Mouse (Mus musculus): ENCODE results near the gene Cpxm2. TPM values are rescaled to one million over a fixed set of nuclear protein-coding genes. Genes with fewer than 3 reads are reported as not detected.

Gene Cpxm2
- total RNA-seq, 2 experiments from 2014 or later, result 5.2 to 17.2 TPM

DNA sequence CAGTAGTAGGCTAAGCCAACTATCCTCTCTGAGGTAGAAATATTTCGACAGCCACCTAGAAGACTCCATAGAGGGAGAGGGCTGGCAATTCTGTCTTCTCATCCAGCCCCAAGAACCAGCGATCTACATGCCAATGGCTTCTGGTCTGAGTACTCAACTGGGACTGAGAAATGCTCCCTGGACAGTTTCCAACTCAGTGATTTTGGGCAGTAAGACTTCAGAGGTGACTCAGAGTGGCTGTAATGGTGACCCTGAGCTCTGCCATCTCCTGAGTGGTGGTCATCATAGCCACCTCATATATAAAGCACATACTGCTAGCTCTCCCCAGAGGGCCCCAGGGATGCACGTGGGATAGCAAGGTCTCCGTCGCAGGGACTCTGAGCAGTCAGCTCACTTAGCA, 87.0 kb downstream of the Cpxm2 start:
- no peak overlapping the region for H3K27ac ChIP-seq
- no peak for DNase-seq
- TF ChIP-seq CTCF (IDR thresholded peaks at IDR 0.05), result no peak
- intact Hi-C loops (cut with DNase I), result no loop called here
- H3K4me3 ChIP-seq, result no peak overlapping the region

DNA sequence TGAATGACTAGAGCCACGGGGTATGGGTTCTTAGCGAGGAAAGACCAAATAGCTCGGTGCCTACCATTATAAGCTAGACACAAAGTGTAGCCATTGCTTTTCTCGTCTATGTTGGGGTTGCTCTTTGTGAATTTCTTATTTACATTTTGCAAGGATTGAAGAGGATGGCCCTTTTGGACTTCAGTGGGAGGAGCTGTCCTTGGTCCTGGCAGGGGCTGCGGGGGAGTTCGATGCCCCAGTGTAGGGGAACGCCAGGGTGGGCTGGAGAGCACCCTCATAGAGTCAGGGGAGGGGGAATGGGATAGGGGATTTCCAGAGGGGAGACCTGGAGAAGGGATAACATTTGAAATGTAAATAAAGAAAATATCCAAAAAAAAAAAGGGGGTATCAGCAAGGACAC, 94.4 kb downstream of the Cpxm2 start:
- H3K4me3 ChIP-seq, result no peak overlapping the region
- TF ChIP-seq CTCF (IDR thresholded peaks at IDR 0.05), result no peak
- intact Hi-C loops (cut with DNase I), result no loop called here
- DNase-seq, result no peak
- H3K27ac ChIP-seq, result no peak overlapping the region

DNA sequence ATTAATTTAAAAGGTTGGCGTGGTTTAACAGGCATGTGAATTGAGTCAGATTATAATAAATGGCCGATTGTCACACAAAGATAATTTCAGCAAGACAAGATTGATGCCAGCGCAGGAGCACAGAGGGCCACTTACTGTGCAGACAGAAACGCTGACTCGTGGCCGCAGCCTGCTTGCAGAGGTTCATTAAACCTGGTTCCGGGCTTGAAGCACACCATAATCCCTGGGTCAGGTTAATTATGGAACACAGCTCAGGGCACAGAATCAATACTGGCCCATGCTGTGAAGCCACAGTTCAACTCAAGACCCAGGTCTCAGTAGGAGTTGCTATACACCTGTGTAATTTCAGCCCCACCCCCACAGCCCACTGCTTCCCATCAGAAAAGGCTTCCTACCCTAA, 98.0 kb downstream of the Cpxm2 start:
- Histone ChIP-seq H3K27ac (no peak overlapping the region), H3K4me3 (no peak overlapping the region)
- no peak for DNase-seq
- intact Hi-C loops (cut with DNase I), result no loop called here
- TF ChIP-seq CTCF (IDR thresholded peaks at IDR 0.05), result no peak

DNA sequence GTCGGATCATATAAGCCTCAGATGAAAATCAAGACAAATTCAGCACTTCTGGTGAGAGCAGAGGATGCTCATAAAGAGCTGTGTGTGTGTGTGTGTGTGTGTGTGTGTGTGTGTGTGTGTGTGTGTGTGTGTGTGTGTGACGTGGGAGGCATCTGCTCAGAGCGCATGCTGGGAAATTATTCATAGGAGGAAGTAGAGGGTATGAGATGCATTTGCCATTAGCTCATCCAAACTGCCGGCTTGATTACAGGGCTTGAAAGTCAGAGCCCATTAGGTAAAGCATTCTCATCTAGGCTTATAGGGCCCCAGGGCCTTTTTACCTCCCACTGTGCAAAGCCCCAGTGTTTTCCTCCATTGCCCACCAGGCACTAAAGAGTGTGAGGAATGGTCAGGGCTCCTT, 107.9 kb downstream of the Cpxm2 start:
- intact Hi-C loops (cut with DNase I), result no loop called here
- no peak for DNase-seq

DNA sequence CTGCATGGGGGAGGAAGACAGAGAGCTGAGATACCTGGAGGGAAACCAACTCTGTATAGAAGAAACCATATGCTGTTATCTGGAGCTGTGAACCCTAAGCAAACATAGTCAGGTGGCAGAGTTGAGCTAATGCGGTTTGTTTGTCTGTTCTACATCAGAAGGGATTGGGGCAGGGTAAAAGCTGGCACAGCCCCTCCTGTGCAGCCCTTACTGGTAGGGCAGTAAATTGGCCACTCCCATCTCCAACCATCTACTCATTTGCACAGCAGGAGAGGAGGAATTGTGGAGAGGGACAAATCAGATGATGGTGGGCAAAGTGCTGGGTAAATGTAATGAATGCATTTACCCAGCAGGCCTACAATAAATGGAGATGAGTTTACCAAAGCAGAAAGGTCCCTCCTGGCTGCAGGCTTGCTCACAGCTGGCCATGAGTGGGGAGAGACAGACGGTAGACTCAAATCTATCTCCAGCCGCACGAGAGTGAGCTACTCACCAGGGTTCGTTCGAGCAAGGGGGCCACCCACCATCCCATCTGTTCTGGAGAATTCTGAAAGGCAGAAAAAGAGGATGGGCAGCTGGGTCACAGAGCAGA, 122.5 kb downstream of the Cpxm2 start:
- no peak overlapping the region for H3K27ac ChIP-seq
- intact Hi-C loops (cut with DNase I), result no loop called here
- no peak for TF ChIP-seq CTCF (IDR thresholded peaks at IDR 0.05)
- no peak overlapping the region for H3K4me3 ChIP-seq
- DNase-seq, result no peak

More for the DNA sequence above, 107.9 kb downstream of the Cpxm2 start:
- no peak for TF ChIP-seq CTCF (IDR thresholded peaks at IDR 0.05)
- Histone ChIP-seq H3K4me3 (no peak overlapping the region), H3K27ac (no peak overlapping the region)

DNA sequence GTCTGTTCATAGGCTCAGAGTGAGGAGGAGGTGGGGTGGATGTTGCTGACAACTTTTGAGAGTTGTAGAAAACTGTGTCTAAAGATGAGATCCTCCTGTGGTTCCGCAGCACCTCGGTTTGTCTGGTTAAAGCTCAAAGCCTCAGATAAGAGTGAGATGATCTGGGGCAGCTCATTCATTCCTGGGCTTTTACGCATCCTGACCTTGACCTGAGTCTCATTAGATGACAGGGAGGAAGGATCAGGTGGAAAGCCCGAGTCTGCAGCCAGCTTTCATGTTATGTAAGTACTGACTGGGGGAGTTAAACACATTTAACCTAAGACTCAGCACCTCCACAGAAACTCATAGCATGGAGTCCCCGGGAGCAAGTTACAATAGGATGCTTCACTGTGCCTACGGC, 127.9 kb downstream of the Cpxm2 start:
- TF ChIP-seq CTCF (IDR thresholded peaks at IDR 0.05), result no peak
- no peak overlapping the region for H3K27ac ChIP-seq
- H3K4me3 ChIP-seq, result no peak overlapping the region
- intact Hi-C loops (cut with DNase I), result no loop called here
- DNase-seq, result no peak

DNA sequence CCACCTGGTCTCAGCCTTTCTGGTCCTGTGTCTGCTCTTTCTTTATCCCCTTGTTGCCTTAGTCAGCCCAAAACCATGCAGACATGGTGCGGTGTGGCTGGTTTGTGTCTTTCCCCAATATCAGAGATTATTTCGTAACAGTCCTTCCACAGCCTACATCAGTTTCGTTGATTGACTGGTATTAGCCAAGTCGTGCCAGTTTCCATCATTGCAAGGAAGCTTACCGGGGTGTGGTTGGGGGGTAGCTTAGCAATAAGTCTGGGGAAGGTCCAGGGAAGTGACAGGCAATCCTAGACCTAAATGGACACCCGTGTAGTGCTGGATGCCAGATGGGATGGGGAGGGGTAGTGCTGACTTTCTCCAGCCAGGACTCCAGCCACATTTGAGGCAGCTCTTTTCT, 128.9 kb downstream of the Cpxm2 start:
- intact Hi-C loops (cut with DNase I), result no loop called here
- Histone ChIP-seq H3K4me3 (no peak overlapping the region), H3K27ac (no peak overlapping the region)

DNA sequence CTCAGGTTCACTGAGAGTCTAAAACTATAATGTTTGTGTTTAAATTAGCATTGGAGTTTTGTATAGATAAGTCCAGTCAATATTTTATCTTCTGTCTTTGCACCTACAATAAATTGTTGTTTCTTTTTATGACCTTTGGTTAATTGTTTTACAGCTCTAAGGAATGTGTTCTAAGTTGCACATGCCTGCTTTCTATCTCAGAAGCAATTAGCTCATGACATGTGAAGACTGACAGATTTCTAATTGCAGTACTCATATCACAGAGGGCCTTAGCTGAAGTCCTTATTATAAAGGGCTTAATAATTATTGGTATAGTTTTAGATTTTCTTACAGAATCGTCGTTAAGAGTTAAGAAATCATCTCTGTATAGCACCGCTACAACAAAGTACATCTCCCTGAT, 138.6 kb downstream of the Cpxm2 start:
- no peak for DNase-seq
- intact Hi-C loops (cut with DNase I), result no loop called here
- Histone ChIP-seq H3K27ac (no peak overlapping the region), H3K4me3 (no peak overlapping the region)
- no peak for TF ChIP-seq CTCF (IDR thresholded peaks at IDR 0.05)

More for the DNA sequence above, 128.9 kb downstream of the Cpxm2 start:
- TF ChIP-seq CTCF (IDR thresholded peaks at IDR 0.05), result no peak
- no peak for DNase-seq

DNA sequence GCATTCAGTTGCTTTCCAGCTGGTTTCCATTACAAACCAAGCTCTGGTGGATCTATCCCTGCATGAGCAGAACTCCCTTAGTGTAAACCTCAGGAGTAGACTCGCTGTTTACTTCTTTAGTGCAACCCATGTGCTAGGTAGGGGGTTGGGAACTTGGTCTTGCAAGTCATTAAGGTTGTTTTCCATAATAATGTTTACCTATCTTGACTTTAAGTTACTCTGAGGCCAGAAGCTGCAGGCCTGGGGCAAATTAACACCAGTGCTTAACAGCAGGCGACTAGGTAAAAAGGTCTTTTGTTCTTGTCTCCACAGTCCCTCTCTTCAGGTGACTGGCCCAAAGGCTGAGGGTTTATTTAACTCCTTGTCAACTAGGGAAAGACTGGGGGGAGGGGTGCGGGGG, 139.3 kb downstream of the Cpxm2 start:
- intact Hi-C loops (cut with DNase I), result no loop called here
- no peak for TF ChIP-seq CTCF (IDR thresholded peaks at IDR 0.05)
- Histone ChIP-seq H3K4me3 (no peak overlapping the region), H3K27ac (no peak overlapping the region)
- DNase-seq, result no peak

DNA sequence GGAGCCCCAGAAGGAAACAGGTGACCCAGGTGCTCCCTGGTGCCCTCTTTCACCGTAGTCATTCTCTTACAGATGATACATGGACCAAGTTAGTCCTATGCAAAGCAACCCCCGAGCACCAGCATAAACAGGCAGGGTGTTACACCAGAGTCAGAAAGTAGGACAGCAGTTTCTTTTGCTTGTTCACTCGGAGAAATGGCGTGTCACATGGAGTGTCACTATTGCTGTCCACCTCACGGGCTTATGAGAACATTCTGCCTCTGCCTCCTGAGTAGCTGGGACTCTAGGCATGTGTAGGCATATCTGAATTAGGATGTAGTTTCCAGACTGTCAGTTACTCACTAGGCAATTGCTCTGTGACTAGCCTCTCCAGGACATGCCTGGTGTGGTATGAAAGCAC, 140.6 kb downstream of the Cpxm2 start:
- intact Hi-C loops (cut with DNase I), result no loop called here
- no peak overlapping the region for H3K4me3 ChIP-seq
- no peak for TF ChIP-seq CTCF (IDR thresholded peaks at IDR 0.05)
- no peak for DNase-seq
- H3K27ac ChIP-seq, result no peak overlapping the region

DNA sequence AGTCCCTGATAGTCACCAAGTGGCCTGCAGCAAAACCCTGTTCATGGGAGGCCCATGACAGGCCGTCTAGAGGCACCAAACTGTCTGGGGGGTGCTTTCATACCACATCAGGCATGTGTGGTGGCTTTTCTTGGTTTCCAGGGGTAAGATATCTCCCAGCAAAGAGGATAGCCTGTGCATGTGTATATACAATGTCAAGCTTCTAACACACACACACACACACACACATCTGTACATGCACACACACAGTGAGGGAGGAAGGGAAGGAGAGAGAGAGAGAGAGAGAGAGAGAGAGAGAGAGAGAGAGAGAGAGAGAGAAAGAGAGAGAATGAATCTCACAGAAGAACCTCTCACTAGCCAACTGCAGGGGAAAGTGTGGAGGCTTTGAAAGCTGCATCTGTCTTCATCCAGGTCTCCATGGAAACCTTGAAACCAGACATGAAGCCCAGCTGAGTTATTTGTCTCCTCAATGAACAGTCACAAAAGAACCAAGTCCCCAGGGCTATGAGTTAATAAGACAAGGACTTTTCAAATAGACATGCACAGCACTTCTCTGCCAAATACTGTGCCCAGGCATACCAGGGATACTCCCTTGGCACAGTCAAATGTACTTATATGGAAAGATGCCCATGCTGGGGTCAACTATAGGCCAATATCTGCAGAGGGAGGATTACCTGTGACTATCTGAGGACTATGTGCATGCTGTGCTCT, 141.4 kb downstream of the Cpxm2 start:
- Histone ChIP-seq H3K4me3 (no peak overlapping the region), H3K27ac (no peak overlapping the region)
- DNase-seq, result no peak
- no peak for TF ChIP-seq CTCF (IDR thresholded peaks at IDR 0.05)
- intact Hi-C loops (cut with DNase I), result no loop called here

DNA sequence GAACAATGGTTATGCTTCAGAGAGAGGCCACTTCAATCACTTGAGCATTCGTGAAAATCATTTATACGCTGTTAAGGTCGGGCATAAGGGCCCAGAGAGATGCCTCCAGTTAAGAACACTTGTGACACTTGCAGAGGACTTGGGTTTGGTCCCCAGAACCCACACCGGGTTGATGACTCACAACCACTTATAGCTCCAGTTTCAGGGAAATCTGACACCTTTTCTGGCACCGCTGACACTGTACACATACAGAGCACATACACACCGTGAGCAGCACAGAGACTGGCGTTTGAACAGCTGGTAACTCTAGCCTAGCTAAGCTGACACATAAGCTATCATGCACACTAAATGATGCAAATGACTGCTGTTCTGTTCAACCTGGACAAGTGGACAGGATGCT, 145.5 kb downstream of the Cpxm2 start:
- no peak for TF ChIP-seq CTCF (IDR thresholded peaks at IDR 0.05)
- Histone ChIP-seq H3K27ac (no peak overlapping the region), H3K4me3 (no peak overlapping the region)
- no peak for DNase-seq
- intact Hi-C loops (cut with DNase I), result no loop called here

DNA sequence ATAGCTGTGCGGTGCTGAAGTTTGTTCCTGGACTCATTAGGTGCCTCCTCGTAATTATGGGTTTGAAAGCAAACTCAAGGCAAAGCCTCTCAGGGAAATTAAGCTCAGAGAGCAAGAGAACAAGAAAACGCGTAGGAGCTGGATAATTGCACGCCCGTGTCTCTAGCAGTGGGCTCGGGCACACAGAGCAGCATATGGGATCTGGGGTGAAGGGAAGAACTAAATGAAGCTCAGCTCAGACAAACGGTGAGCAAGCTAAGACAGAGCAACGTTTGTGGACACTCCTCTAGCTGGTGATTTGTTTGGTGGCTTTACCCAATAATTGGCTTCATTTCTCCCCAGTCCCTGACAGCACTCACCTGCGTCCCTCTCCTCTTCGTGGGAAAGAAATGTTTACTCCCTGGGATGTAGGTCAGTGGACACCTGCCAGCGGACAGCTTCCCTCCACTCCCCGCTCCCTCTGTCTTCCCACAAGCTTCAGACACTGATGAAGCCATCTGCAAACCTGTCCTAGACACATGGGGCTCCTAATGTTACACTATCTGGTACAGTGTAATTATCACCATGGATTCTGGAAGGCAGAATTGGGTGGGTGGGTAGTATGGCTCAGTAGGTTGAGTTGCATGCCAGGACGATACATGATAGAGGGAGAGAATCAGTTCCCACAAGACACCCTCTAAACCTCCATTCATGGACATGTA, 148.4 kb downstream of the Cpxm2 start:
- Histone ChIP-seq H3K4me3 (no peak overlapping the region), H3K27ac (no peak overlapping the region)
- TF ChIP-seq CTCF (IDR thresholded peaks at IDR 0.05), result no peak
- no peak for DNase-seq
- intact Hi-C loops (cut with DNase I), result no loop called here
